In the genomic region with DNA sequence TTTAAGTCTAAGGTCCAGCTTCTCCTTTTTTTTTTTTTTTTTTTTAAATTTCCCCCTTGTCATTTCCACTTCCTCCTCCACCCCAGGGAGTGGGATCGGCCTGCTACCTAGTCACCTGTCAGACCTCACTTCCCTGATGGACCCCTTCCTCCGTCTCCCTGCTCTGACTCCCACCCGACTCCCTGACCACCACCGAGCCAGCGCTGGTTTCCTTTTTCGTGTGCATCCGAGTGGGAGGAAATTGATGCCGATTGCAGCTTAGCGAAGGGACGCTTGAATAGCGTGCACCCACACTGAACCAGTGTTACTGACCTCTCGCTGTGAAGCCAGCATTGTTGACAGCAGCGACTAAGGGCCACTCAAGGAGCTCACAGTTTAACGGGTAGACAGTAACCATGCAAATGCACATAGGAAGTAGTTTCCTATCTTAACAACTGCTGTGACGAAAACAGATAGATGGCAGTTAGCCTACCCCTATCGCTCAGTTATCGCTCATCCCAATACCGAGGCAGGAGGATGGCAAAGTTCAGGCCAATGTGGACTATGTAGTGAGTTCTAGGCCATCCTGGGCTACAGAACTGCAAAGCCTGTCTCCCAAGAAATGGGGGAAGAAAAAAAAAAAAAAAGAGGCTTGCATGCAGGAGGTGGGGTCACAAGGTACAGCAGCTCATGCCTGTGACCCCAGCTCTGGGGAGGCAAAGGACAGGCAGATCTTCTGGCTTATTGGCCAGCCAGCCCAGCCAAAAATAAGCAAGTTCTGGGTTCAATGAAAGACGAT, we compare ENCODE assay signal across 8 mouse cellular contexts. TPM values are rescaled to one million over a fixed set of nuclear protein-coding genes. Genes with fewer than 3 reads are reported as not detected.
A peak's percentile ranks its signal among the peaks of the same experiment; 100 is the strongest.
DNase-seq lines count a peak whose midpoint lies in the region; ATAC-seq and TF ChIP-seq lines count a peak whose summit lies in the region.

No protein-coding gene starts in this region.

- TF ChIP-seq EP300 in CH12.LX (IDR thresholded peaks at IDR 0.05; ENCODE audit: low read length), result no peak

- peak overlapping the region; percentile 2; the same call in 1 of the 2 replicates for H3K27ac ChIP-seq in CH12.LX (ENCODE audit: insufficient read depth, low read depth)
- no peak overlapping the region for H3K27ac ChIP-seq in embryonic facial prominence, embryonic 13.5 days
- no peak overlapping the region for H3K27ac ChIP-seq in hindbrain, embryonic 12.5 days
- peak overlapping the region; percentile 76 for H3K27ac ChIP-seq in liver, embryonic 16.5 days (ENCODE audit: low read length)

- no peak for ATAC-seq in embryonic facial prominence, embryonic 13.5 days (ENCODE audit: insufficient number of reproducible peaks, insufficient read depth, low FRiP score, low TSS enrichment, low read depth)
- no peak for ATAC-seq in hindbrain, embryonic 12.5 days (ENCODE audit: low FRiP score)
- peak; percentile 35 for ATAC-seq in liver, embryonic 16.5 days (ENCODE audit: low read depth)

- no peak for TF ChIP-seq CTCF in CH12.LX (conservative IDR thresholded peaks at IDR 0.05 in 1 of 2, IDR thresholded peaks at IDR 0.05 in 1 of 2; ENCODE audit: low read depth in 2 of 2, low read length in 2 of 2)

- no peak for TF ChIP-seq RAD21 in CH12.LX (IDR thresholded peaks at IDR 0.05; ENCODE audit: low read depth, low read length)

- no peaks in the 10 kb centered on the region for H3K27me3 ChIP-seq in CH12.LX (replicated peaks)
- H3K27me3 ChIP-seq in embryonic facial prominence, embryonic 13.5 days, result no peaks in the 10 kb centered on the region
- H3K27me3 ChIP-seq in hindbrain, embryonic 12.5 days, result no peaks in the 10 kb centered on the region
- H3K27me3 ChIP-seq in liver, embryonic 16.5 days (ENCODE audit: control insufficient read depth, insufficient read depth, low read depth, low read length), result no peaks in the 10 kb centered on the region

- WGBS in embryonic facial prominence, embryonic 13.5 days, result 17% methylated on average over 19 of the region's 19 CpGs
- 15% methylated on average over 19 of the region's 19 CpGs for WGBS in hindbrain, embryonic 12.5 days
- WGBS in liver, embryonic 16.5 days (ENCODE audit: insufficient replicate concordance), result 6% methylated on average over 19 of the region's 19 CpGs

- no peak for TF ChIP-seq POLR2A in CH12.LX (IDR thresholded peaks at IDR 0.05; ENCODE audit: low read depth, low read length)

- H3K4me2 ChIP-seq in CH12.LX (ENCODE audit: insufficient read depth, low read depth, poor library complexity, severe bottlenecking), result peak overlapping the region; percentile 88
- peak overlapping the region; percentile 87 for H3K4me2 ChIP-seq in embryonic facial prominence, embryonic 13.5 days
- peak overlapping the region; percentile 92 for H3K4me2 ChIP-seq in hindbrain, embryonic 12.5 days (replicated peaks)
- H3K4me2 ChIP-seq in liver, embryonic 16.5 days (ENCODE audit: low read depth, low read length), result peak overlapping the region; percentile 79

- H3K9me3 ChIP-seq in CH12.LX (replicated peaks; ENCODE audit: low read length), result no peaks in the 10 kb centered on the region
- H3K9me3 ChIP-seq in embryonic facial prominence, embryonic 13.5 days, result no peaks in the 10 kb centered on the region
- H3K9me3 ChIP-seq in hindbrain, embryonic 12.5 days (replicated peaks), result no peaks in the 10 kb centered on the region
- no peaks in the 10 kb centered on the region for H3K9me3 ChIP-seq in liver, embryonic 16.5 days (replicated peaks; ENCODE audit: control insufficient read depth, low read length)

- in situ Hi-C loops in CH12.LX (cut with MboI; ENCODE audit: low pct_ligation_motif_present, low pct_unique_long_range_greater_than_20kb, low sequenced_read_pairs), result no loop called here

- peak overlapping the region; percentile 75 to 91 (median 91) for H3K4me3 ChIP-seq in CH12.LX (replicated peaks in 1 of 3; ENCODE audit: low read depth in 2 of 3, low read length in 2 of 3, poor library complexity in 1 of 3)
- peak overlapping the region; percentile 85 for H3K4me3 ChIP-seq in embryonic facial prominence, embryonic 13.5 days
- H3K4me3 ChIP-seq in hindbrain, embryonic 12.5 days, result peak overlapping the region; percentile 86
- H3K4me3 ChIP-seq in liver, embryonic 16.5 days (ENCODE audit: low read depth, low read length), result peak overlapping the region; percentile 99

- peak; percentile 35 to 41 for DNase-seq in frontal cortex, postnatal 36 days (ENCODE audit: low spot score in 2 of 2)
- DNase-seq in frontal cortex, adult 2 months (ENCODE audit: extremely low spot score in 1 of 2, low spot score in 1 of 2), result no peak
- peak; percentile 15 for DNase-seq in CH12.LX (ENCODE audit: extremely low read depth)
- DNase-seq in retina, embryonic 14.5 days (ENCODE audit: low spot score), result peak; percentile 24
- DNase-seq in layer of hippocampus, adult 9-10 months (ENCODE audit: low spot score), result no peak

- peak overlapping the region; percentile 87 for H3K9ac ChIP-seq in CH12.LX (ENCODE audit: insufficient read depth, low read depth)
- H3K9ac ChIP-seq in embryonic facial prominence, embryonic 13.5 days, result peak overlapping the region; percentile 93
- peak overlapping the region; percentile 87 for H3K9ac ChIP-seq in hindbrain, embryonic 12.5 days
- peak overlapping the region; percentile 98 for H3K9ac ChIP-seq in liver, embryonic 16.5 days (ENCODE audit: low read depth, low read length)

- H3K79me2 ChIP-seq in CH12.LX (replicated peaks; ENCODE audit: control insufficient read depth, extremely low read depth, insufficient read depth, poor library complexity, severe bottlenecking), result peaks cover 38% of the 10 kb centered on the region

- H3K36me3 ChIP-seq in CH12.LX (replicated peaks in 1 of 2; ENCODE audit: control insufficient read depth in 1 of 2, insufficient read depth in 1 of 2, low read length in 1 of 2), result peaks cover 18 to 25% of the 10 kb centered on the region in 2 experiments
- peaks cover 16% of the 10 kb centered on the region for H3K36me3 ChIP-seq in embryonic facial prominence, embryonic 13.5 days
- H3K36me3 ChIP-seq in hindbrain, embryonic 12.5 days, result peaks cover 12% of the 10 kb centered on the region; the same call in 1 of the 2 replicates
- peaks cover 4% of the 10 kb centered on the region; the same call in 1 of the 2 replicates for H3K36me3 ChIP-seq in liver, embryonic 16.5 days (ENCODE audit: control insufficient read depth, insufficient read depth)

- peaks cover 2 to 31% of the 10 kb centered on the region in 2 experiments; a peak in 3 of 4 replicates for H3K4me1 ChIP-seq in CH12.LX (ENCODE audit: control insufficient read depth in 1 of 2, insufficient read depth in 2 of 2)
- H3K4me1 ChIP-seq in embryonic facial prominence, embryonic 13.5 days, result peaks cover 12% of the 10 kb centered on the region
- H3K4me1 ChIP-seq in hindbrain, embryonic 12.5 days, result peaks cover 10% of the 10 kb centered on the region
- peaks cover 16% of the 10 kb centered on the region for H3K4me1 ChIP-seq in liver, embryonic 16.5 days (ENCODE audit: control insufficient read depth, low read depth, low read length)

- dilution Hi-C loops in CH12.LX (cut with MboI; ENCODE audit: extremely low pct_ligation_motif_present, extremely low pct_unique_long_range_greater_than_20kb, low sequenced_read_pairs), result no loop called here

RNA-seq across cellular contexts. Expression of a gene that starts 0.7 kb away (rescaled TPM):
- polyA plus RNA-seq in frontal cortex, adult 2 months (2012; rRNA removed), result 257 and 268 TPM in 2 replicates
- 297 and 315 TPM in 2 replicates for total RNA-seq in CH12.LX (2012; rRNA removed)
- total RNA-seq in CH12.LX (2014; rRNA removed), result 425 and 543 TPM in 2 replicates
- polyA plus RNA-seq in CH12.LX (2012; ENCODE audit: insufficient read length, low read depth), result 256 TPM in 2 replicates
- polyA plus RNA-seq in embryonic facial prominence, embryonic 13.5 days (2015; fragmentation: Nextera tagmentation; extraction: Ambion mirVana), result 109 and 128 TPM in 2 replicates
- polyA plus RNA-seq in hindbrain, embryonic 12.5 days (2016; fragmentation: Nextera tagmentation; extraction: Ambion mirVana), result 115 and 134 TPM in 2 replicates
- polyA plus RNA-seq in liver, embryonic 16.5 days (2015; fragmentation: Nextera tagmentation; extraction: Ambion mirVana), result 85.4 and 105 TPM in 2 replicates

RNA-seq across cellular contexts. Expression of a gene that starts 20.3 kb away (rescaled TPM):
- polyA plus RNA-seq in frontal cortex, adult 2 months (2012; rRNA removed), result 102 TPM in 2 replicates
- total RNA-seq in CH12.LX (2012; rRNA removed) (37.2 and 38.2 TPM in 2 replicates), CH12.LX (2014; rRNA removed) (50.2 and 55.8 TPM in 2 replicates)
- polyA plus RNA-seq in CH12.LX (2012; ENCODE audit: insufficient read length, low read depth), result 41.4 and 41.5 TPM in 2 replicates
- 85.9 and 86.9 TPM in 2 replicates for polyA plus RNA-seq in embryonic facial prominence, embryonic 13.5 days (2015; fragmentation: Nextera tagmentation; extraction: Ambion mirVana)
- 107 and 114 TPM in 2 replicates for polyA plus RNA-seq in hindbrain, embryonic 12.5 days (2016; fragmentation: Nextera tagmentation; extraction: Ambion mirVana)
- 13.7 and 14.1 TPM in 2 replicates for polyA plus RNA-seq in liver, embryonic 16.5 days (2015; fragmentation: Nextera tagmentation; extraction: Ambion mirVana)

RNA-seq across cellular contexts. Expression of a gene that starts 20.7 kb away (rescaled TPM):
- 30.4 and 33.0 TPM in 2 replicates for polyA plus RNA-seq in frontal cortex, adult 2 months (2012; rRNA removed)
- total RNA-seq in CH12.LX (2012; rRNA removed), result 61.4 and 66.8 TPM in 2 replicates
- total RNA-seq in CH12.LX (2014; rRNA removed), result 96.1 and 97.1 TPM in 2 replicates
- polyA plus RNA-seq in CH12.LX (2012; ENCODE audit: insufficient read length, low read depth), result 65.9 and 74.6 TPM in 2 replicates
- polyA plus RNA-seq in embryonic facial prominence, embryonic 13.5 days (2015; fragmentation: Nextera tagmentation; extraction: Ambion mirVana), result 77.6 and 85.1 TPM in 2 replicates
- 52.0 and 52.2 TPM in 2 replicates for polyA plus RNA-seq in hindbrain, embryonic 12.5 days (2016; fragmentation: Nextera tagmentation; extraction: Ambion mirVana)
- polyA plus RNA-seq in liver, embryonic 16.5 days (2015; fragmentation: Nextera tagmentation; extraction: Ambion mirVana), result 46.8 and 52.8 TPM in 2 replicates

RNA-seq across cellular contexts. Expression of a gene that starts 29.1 kb away (rescaled TPM):
- 33.3 and 40.7 TPM in 2 replicates for polyA plus RNA-seq in frontal cortex, adult 2 months (2012; rRNA removed)
- total RNA-seq in CH12.LX (2012; rRNA removed), result 36.6 and 39.4 TPM in 2 replicates
- 21.3 and 21.9 TPM in 2 replicates for total RNA-seq in CH12.LX (2014; rRNA removed)
- polyA plus RNA-seq in CH12.LX (2012; ENCODE audit: insufficient read length, low read depth), result 43.3 and 45.4 TPM in 2 replicates
- polyA plus RNA-seq in embryonic facial prominence, embryonic 13.5 days (2015; fragmentation: Nextera tagmentation; extraction: Ambion mirVana), result 54.5 and 55.6 TPM in 2 replicates
- 48.2 and 51.4 TPM in 2 replicates for polyA plus RNA-seq in hindbrain, embryonic 12.5 days (2016; fragmentation: Nextera tagmentation; extraction: Ambion mirVana)
- 14.7 and 14.9 TPM in 2 replicates for polyA plus RNA-seq in liver, embryonic 16.5 days (2015; fragmentation: Nextera tagmentation; extraction: Ambion mirVana)

RNA-seq across cellular contexts. Expression of a gene that starts 38.2 kb away (rescaled TPM):
- 188 and 192 TPM in 2 replicates for polyA plus RNA-seq in frontal cortex, adult 2 months (2012; rRNA removed)
- total RNA-seq in CH12.LX (2012; rRNA removed), result 82.2 and 94.9 TPM in 2 replicates
- total RNA-seq in CH12.LX (2014; rRNA removed), result 145 and 153 TPM in 2 replicates
- 94.4 and 95.0 TPM in 2 replicates for polyA plus RNA-seq in CH12.LX (2012; ENCODE audit: insufficient read length, low read depth)
- 191 and 192 TPM in 2 replicates for polyA plus RNA-seq in embryonic facial prominence, embryonic 13.5 days (2015; fragmentation: Nextera tagmentation; extraction: Ambion mirVana)
- polyA plus RNA-seq in hindbrain, embryonic 12.5 days (2016; fragmentation: Nextera tagmentation; extraction: Ambion mirVana), result 207 and 212 TPM in 2 replicates
- 95.1 and 104 TPM in 2 replicates for polyA plus RNA-seq in liver, embryonic 16.5 days (2015; fragmentation: Nextera tagmentation; extraction: Ambion mirVana)

Comparison
In these comparisons a context has a peak if more than half of its experiments do, and no peak if none do; other contexts are left out.
1. DNase-seq: peak in frontal cortex, postnatal 36 days (2 of 2), CH12.LX (single experiment) and retina, embryonic 14.5 days (single experiment); none in frontal cortex, adult 2 months (0 of 2) and layer of hippocampus, adult 9-10 months (single experiment).
2. H3K27ac ChIP-seq: peak in CH12.LX (single experiment) and liver, embryonic 16.5 days (single experiment); none in embryonic facial prominence, embryonic 13.5 days (single experiment) and hindbrain, embryonic 12.5 days (single experiment).
3. Peak in every context shown above with its lines, with median percentiles within 50 percentile points of each other: H3K4me2 ChIP-seq, H3K4me3 ChIP-seq and H3K9ac ChIP-seq.